Mouse (Mus musculus): ENCODE results near the gene Sirt4.
"Not testable (repeated sequence)": the region's sequence is repeated elsewhere in the genome, so short reads cannot be mapped to it uniquely, and the experiment has no call there.

Sirt4 gene

DNA sequence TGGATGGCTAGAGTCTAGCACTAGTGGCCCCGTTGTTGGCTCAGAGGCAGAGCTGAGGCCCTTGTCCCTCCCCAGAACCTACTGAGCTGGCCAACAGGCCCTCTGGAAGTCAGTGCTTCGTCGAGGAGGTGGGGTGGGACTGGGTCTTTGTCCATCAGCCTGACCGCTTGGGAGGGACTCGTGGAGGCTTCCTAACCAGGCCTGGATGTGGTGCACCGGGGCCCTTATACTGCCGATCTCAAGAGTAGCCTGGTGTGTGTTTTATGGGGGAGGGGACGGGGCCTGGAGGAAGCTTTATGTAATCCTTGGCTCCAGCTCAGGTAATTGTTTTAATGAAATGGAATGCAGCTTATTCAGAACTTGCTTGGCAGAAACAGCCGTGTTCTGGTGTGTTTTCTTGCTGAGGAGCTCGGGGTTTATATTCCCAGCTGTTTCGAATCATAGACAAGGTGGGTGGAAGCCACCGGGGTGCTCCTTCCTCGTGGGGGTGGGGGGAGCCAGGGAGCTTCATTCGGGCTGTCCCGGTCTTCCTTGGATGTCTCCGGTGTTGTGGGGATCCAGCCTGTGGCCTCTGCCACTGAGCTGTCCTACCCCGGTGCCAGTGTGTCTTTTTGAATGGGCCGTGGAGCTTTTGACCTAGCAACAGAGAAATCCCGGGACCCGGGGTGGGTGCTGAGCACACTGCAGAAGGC is 30.5 kb upstream of the Sirt4 start:
- DNase-seq (ENCODE audit: low read depth, low spot score) = peak; percentile 91

GRCm38 (mm10) chr5:115514346-115514745 is 29.8 kb upstream of the Sirt4 start:
- DNase-seq (ENCODE audit: low read depth, low spot score) = no peak

- DNase-seq (ENCODE audit: low read depth, low spot score) = no peak
Measured at GRCm38 (mm10) chr5:115513721-115514120, 29.2 kb upstream of the Sirt4 start.

DNA sequence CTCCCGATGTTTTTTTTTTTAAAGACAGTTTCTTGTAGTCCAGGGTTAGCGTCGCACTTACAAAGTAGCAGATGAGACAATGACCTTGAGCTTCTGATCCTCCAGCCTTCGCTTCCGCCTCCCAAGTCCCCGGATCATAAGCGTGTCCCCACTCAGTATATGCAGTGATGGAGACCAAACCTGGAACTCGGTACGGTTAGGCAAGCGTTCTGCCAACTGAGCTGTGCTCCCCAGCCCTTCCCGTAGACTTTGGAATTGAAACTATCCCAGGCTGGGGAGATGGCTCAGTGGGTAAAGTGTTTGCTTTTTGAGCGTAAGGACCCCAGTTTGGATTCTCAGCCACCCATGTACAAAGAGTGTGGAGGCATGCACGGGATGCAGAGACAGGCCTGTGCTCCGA is 28.7 kb upstream of the Sirt4 start:
- DNase-seq (ENCODE audit: low read depth, low spot score) = no peak

GRCm38 (mm10) chr5:115512375-115512774 is 27.9 kb upstream of the Sirt4 start:
- DNase-seq (ENCODE audit: low read depth, low spot score) = no peak

- no peak for DNase-seq (ENCODE audit: low read depth, low spot score)
Measured at GRCm38 (mm10) chr5:115509790-115510689, 25.5 kb upstream of the Sirt4 start.

DNA sequence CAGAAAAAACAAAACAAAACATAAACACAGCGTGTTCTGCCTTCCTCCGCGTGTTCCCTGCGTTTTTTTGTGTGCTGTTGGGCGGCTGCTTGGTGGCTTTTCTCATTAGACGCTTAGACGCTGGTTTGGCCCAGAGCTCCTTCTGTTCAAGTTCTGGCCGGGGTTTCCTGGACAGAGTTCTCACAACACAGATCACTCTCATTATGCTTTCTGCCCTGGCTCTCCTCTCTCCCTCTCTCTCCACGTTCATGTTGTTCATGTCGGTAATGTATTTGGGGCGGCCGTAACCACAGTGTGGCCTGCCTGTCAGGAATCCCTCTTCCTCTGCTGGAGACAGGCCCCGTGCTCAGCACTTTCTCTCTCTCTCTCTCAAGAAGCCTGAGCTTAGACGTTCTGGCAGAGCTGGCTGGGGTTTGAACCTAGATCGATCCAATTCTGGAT is 24.8 kb upstream of the Sirt4 start:
- DNase-seq (ENCODE audit: low read depth, low spot score) = no peak

DNA sequence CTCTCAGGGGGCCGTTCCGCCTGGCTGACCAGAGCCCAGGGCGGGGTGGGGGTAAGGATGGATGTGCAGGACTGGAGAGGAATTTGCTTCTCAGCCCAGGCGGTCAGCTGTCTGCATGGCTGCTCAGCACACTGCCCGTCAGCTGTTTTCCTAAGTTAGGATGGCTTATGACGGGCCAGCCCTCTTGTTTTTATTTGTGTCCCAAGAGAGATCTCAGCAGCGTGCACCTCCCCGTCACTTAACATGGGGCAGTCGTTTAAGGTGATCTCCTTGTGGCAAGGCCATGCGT is 24.3 kb upstream of the Sirt4 start:
- DNase-seq (ENCODE audit: low read depth, low spot score) = no peak

DNA sequence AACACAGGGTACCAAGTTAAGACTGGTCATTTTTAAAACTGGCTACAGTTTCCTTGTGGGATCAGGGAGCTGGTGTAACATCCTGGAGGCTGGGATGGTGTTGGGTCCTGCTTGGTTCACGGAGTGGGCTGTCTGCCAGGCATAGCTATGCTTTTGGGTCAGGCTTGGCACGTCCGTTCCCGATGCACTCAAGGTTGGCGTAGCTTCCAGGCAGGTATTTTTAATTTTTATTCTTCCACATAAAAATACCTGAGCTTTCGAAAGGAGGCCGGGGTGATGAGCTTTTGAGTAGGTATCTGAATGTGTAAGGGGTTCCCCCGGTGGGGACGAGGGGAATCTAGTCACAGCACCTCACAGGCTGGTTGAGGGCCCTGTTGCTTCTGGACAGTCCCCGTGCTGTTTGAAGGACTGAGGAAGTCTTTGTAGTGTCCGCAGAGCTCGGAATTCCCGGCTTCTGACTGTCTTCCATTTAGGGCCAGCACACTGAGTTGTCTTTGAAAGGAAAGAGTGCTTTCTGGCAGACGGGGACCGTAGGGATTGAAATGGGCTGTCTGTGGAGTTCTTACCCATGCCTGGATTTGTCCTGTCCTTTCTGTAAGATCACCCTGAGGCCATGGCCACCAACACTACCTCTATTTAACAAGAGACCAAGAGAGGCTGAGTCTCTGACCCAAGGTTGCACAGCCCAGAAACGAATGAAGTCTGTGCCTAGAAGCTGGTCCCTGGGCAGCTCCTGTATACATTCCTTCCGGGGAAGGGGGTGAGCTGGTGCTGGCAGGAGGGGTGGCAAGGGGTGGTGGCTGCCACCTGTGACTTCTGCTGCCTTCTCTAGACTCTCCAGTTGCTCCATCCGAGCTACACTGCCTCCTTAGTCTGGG is 23.7 kb upstream of the Sirt4 start:
- peak; percentile 66 for DNase-seq (ENCODE audit: low read depth, low spot score)

- DNase-seq (ENCODE audit: low read depth, low spot score) = peak; percentile 40
Measured at GRCm38 (mm10) chr5:115507267-115507980, 22.9 kb upstream of the Sirt4 start.

- peak; percentile 86 for DNase-seq (ENCODE audit: low read depth, low spot score)
Measured at GRCm38 (mm10) chr5:115506454-115507201, 22.1 kb upstream of the Sirt4 start, which contains the start of gene Pxn. Pxn (plus strand) TSS chr5:115506676.

DNA sequence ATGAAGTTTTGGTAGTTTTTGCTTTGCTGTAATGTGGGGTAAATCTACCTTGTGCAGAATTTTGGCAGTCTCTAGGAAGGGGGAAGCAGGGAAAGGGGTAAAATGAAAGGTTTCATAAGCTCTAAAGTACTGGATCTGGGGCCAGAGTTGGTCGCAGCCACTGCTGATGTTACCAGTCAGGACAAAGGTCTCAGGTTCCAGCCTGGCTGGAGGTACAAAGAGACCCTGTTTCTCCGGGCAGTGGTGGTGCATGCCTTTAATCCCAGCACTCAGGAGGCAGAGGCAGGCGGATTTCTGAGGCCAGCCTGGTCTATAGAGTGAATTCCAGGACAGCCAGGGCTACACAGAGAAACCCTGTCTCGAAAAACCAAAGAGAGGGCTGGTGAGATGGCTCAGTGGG is 21.1 kb upstream of the Sirt4 start:
- not testable (repeated sequence) for DNase-seq (ENCODE audit: low read depth, low spot score)

GRCm38 (mm10) chr5:115503035-115503434 is 18.5 kb upstream of the Sirt4 start:
- no peak for DNase-seq (ENCODE audit: low read depth, low spot score)

DNA sequence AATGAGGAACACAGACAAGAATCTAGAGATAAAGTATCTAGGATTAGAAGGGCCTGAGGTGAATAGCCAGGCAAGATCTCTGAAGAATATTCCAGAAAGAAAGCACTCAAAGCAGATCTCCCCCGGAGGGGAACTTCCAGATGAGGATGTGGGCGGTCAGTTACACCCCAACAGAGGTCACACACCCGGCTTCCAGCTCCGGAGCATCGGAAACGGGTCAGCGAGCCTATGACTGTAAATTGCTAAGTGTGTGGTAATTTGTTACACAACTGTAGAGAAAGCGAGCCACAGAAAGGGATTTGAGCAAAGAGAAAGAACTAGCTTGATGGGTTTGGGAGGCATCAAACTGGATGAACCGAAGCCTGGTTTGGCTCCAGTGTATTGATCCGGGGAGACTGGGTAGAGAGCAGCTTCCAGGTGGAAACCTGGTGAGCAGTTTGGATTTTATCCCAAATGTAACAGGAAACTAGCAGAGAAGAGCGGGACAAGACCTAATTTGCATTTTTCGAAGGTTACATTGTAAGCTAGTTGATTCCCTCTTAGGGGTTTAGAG is 15.9 kb upstream of the Sirt4 start:
- DNase-seq (ENCODE audit: low read depth, low spot score) = no peak

- DNase-seq (ENCODE audit: low read depth, low spot score) = no peak
Measured at GRCm38 (mm10) chr5:115498307-115499240, 14.0 kb upstream of the Sirt4 start.

DNA sequence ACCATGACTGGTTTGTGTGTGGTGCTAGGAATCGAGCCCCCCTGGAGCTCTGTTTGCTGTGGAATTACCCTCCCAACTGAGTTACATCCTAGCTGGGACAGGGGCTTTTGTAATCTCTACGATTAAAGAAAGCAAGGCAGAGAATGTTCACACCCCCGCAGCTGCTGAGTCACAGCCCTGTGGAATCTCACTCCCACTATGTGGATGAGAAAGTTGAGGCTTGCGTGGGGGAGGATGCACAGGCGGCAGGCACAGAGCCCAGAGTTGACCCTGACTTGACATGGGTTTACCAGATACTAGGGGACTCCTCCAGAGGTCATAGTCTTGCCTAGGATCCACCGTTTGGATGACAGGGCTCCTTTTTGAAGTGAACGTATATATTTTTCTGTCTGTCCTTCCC is 12.5 kb upstream of the Sirt4 start:
- peak; percentile 49 for DNase-seq (ENCODE audit: low read depth, low spot score)

- not testable (repeated sequence) for DNase-seq (ENCODE audit: low read depth, low spot score)
Measured at GRCm38 (mm10) chr5:115495618-115496017, 11.1 kb upstream of the Sirt4 start.

DNA sequence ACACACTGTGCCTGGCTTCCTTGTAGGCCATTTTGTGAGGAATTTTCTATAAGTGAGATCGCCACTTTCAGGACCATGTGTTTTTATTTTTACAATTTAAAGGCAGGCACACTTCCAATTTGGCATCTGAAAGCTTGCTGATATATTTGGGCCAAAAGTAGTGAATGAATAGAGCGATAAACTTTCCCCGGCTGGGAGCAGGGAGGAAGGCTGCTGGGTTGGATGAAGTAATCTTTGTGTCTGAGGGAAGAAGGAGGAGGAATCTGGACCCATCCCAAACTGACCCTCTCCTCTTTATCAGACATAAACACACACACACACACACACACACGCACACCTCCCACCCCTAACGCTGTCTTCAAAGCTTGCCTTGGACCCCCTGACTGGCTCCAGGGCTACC is 8.9 kb upstream of the Sirt4 start:
- peak; percentile 92 for DNase-seq (ENCODE audit: low read depth, low spot score)

DNA sequence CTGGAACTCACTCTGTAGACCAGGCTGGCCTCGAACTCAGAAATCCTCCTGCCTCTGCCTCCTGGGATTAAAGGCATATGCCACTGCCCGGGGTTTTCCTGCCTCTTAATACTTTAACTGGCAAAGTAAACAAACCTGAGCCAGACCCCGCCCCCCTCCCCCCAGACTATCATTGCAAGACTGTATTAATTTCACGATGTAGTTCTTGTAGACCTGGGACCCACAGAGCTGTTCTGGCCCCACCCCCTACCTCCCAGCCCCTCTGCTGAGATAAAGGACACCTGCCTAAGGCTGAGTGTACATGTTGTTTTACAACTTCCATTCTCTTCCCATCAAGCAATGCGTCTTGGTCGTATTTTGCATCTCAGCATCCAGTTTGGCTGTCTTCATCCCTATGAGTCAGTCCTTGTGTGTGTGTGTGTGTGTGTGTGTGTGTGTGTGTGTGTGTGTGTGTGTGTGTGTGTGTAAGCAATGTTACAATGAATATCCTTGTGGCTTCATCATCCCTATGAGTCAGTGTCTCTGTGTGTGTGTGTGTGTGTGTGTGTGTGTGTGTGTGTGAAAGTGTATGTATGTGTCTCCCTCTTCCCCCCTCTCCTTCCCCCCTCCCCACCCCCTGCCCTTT is 8.3 kb upstream of the Sirt4 start:
- peak; percentile 83 for DNase-seq (ENCODE audit: low read depth, low spot score)
